Mouse (Mus musculus): ENCODE data around the gene Sept6.

DNA sequence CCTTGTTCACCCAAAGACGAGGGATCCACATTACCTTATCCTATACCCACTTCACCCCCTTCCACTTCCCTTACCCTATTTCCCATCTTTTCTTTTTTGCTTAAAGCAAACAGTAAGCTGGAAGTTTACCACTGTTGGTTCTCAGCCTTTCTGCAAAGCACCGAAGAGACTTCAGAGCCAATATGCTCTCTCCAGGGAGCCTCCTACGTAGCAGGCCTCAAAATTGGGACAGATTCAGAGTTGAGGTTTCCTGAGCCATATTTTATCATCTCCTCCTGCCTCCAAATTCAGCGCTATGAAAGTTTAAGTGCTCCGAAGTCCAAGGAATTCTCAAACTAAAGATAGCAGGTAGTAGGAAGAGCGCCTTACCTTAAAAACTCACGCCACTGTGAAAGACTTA lies 14.6 kb downstream of the Sept6 start:
- no peak for TF ChIP-seq MAX (IDR thresholded peaks at IDR 0.05)
- no peak for TF ChIP-seq CTCF (IDR thresholded peaks at IDR 0.05; ENCODE audit: control insufficient read depth, insufficient read depth, insufficient read length)
- TF ChIP-seq USF1 (IDR thresholded peaks at IDR 0.05; ENCODE audit: low read depth) = no peak
- no peak for TF ChIP-seq FOSL1 (IDR thresholded peaks at IDR 0.05; ENCODE audit: insufficient read depth, low read length, poor library complexity, severe bottlenecking)
- no peak for TF ChIP-seq MYOG (IDR thresholded peaks at IDR 0.05; ENCODE audit: control insufficient read depth, extremely low read depth, insufficient read length)
